Mouse (Mus musculus) hindbrain, embryonic 10.5 days (tissue): ENCODE measurements around the gene Rbm34. TPM values are rescaled to one million over a fixed set of nuclear protein-coding genes. Genes with fewer than 3 reads are reported as not detected.

Experiments
- DNase-seq: peaks from one replicate; pipeline ENCODE4 v3.0.0-alpha.2; 2017; ENCODE audit warnings: low spot score
- H3K27ac ChIP-seq: fragments of 300-500 bp; sonication (generic); 2 replicates; pipeline ENCODE4 v1.5.1; 2016; ENCODE audit warnings: mild to moderate bottlenecking, moderate library complexity
- H3K27me3 ChIP-seq: fragments of 300-500 bp; sonication (generic); 2 replicates; pipeline ENCODE4 v1.6.1; 2016; ENCODE audit warnings: mild to moderate bottlenecking; ENCODE audit not compliant: poor library complexity, insufficient read depth, severe bottlenecking
- H3K36me3 ChIP-seq: fragments of 300-500 bp; sonication (generic); 2 replicates; pipeline ENCODE4 v1.6.1; 2016; ENCODE audit warnings: mild to moderate bottlenecking, moderate library complexity
- H3K4me1 ChIP-seq: fragments of 300-500 bp; sonication (generic); replicated peaks from 2 replicates; pipeline ENCODE4 v1.6.1; 2016; ENCODE audit warnings: mild to moderate bottlenecking
- H3K4me3 ChIP-seq: fragments of 300-500 bp; sonication (generic); 2 replicates; pipeline ENCODE4 v1.5.1; 2016; ENCODE audit warnings: mild to moderate bottlenecking, moderate library complexity
- H3K9me3 ChIP-seq: fragments of 300-500 bp; sonication (generic); 2 replicates; pipeline ENCODE4 v1.6.1; 2016; ENCODE audit warnings: mild to moderate bottlenecking, moderate library complexity
- WGBS: fragments of 180-500 bp; shearing (Covaris S2); methylation state at CpG from one replicate; pipeline ENCODE4 v1.1.7; 2016; 5-methylcytosine and 5-hydroxymethylcytosine counted together
- polyA plus RNA-seq: library from polyadenylated mRNA; unstranded; fragments of >200 nt; fragmentation: Nextera tagmentation; extraction: Ambion mirVana; gene quantifications from 2 replicates; pipeline ENCODE4 v1.2.1, GENCODE M21; 2016

The Rbm34 gene
- polyA plus RNA-seq, 1 experiment from 2014 or later = 22.2 TPM

- Histone ChIP-seq H3K4me1 (peaks cover 24% of the 10 kb centered on the region), H3K27me3 (no peaks in the 10 kb centered on the region), H3K36me3 (peaks cover 47% of the 10 kb centered on the region), H3K4me3 (peak overlapping the region; percentile 87; the same call in 1 of the 2 replicates), H3K27ac (no peak overlapping the region), H3K9me3 (no peaks in the 10 kb centered on the region)
- 87% methylated on average over 7 of the region's 7 CpGs for WGBS
- DNase-seq = no peak
Observed at GRCm38 (mm10) chr8:126946444-126946843, 24.4 kb downstream of the Rbm34 start.

DNA sequence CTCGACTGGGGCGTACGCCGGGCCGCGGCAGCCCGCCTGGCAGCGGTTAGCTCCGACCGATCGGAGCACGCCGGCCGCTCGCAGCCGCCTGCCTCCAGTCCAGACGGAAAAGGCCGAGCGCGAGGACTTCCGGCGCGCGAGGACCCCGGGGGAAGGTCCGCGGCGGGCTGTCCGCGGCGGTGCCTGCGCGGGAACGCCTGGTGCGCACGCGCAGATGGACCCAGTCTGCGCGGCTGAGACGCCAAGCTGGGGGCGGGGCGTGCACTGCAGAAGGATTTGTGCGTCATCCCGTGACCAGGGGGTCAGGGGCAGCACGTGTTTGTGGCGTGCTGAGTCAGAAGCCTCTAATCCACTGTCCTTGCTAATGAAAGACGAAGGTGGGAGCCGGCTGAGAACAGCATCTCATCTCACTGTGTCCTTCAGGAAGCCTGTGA is 25.1 kb downstream of the Rbm34 start, which contains the start of gene Tomm20:
Gene Tomm20, minus strand, starts transcription at position 115 of the 434 bp plus-strand sequence.
- DNase-seq = peak; percentile 96

DNA sequence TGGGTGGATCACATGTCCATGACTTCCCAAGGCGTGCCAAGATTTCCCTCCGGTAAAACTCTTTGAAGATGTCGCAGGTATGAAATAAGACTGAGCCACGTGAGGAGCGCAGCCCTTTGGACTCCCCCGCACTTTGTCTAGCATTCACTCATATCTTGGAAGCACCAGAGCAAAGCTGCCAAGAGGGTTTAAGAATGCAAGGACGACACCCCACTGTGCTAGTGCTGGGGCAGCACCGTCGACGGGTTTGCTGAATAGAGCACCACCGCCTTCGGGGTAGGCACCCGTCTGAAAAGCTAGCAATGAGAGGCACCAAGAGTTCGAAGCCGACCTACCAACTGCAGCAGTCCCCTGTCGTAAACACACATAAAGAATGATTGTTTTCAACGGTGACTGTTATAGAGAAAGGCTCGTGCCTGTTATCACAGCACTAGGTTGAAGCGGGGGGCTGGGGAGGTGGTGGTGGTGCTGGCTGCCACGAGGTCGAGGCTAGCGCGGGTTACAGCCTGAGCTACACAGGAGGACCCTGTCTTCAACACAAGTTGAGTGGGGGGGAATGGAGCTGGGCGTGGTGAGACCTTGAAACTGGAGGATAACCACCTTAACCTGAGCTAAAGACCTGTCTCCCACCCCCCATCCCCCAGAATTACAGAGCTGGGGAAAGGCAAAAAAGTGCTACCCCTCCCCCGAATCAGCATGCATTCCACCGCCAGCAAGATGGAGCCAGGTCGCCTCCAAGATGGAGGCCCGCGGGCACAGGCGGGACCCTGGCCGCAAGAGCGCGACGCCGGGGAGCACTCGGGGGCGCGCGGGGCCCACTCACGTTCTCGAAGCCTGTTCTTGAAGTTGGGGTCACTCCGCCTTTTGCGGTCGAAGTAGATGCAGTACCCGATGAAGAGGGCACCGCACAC is 25.8 kb downstream of the Rbm34 start:
- peak overlapping the region; percentile 95 for H3K27ac ChIP-seq
- peaks cover 37% of the 10 kb centered on the region for H3K36me3 ChIP-seq
- under 1% methylated on average over 46 of the region's 46 CpGs for WGBS
- H3K4me1 ChIP-seq = peaks cover 24% of the 10 kb centered on the region
- peak; percentile 62 for DNase-seq
- H3K9me3 ChIP-seq = no peaks in the 10 kb centered on the region
- H3K4me3 ChIP-seq = peak overlapping the region; percentile 87
- H3K27me3 ChIP-seq = no peaks in the 10 kb centered on the region

More for the DNA sequence above, 25.1 kb downstream of the Rbm34 start, which contains the start of gene Tomm20:
- peak within 1 kb of the TSS; percentile 95 for H3K27ac ChIP-seq
- H3K4me1 ChIP-seq = peaks cover 24% of the 10 kb centered on the region
- no peaks in the 10 kb centered on the region for H3K9me3 ChIP-seq
- H3K27me3 ChIP-seq = no peaks in the 10 kb centered on the region
- WGBS = under 1% methylated on average over 48 of the region's 48 CpGs
- peaks cover 40% of the 10 kb centered on the region for H3K36me3 ChIP-seq
- peak within 1 kb of the TSS; percentile 87 for H3K4me3 ChIP-seq

GRCm38 (mm10) chr8:126943565-126943964 is 27.3 kb downstream of the Rbm34 start:
- H3K9me3 ChIP-seq = no peaks in the 10 kb centered on the region
- H3K27me3 ChIP-seq = no peaks in the 10 kb centered on the region
- H3K4me3 ChIP-seq = peak overlapping the region; percentile 87
- H3K27ac ChIP-seq = no peak overlapping the region
- 92% methylated on average over 7 of the region's 7 CpGs for WGBS
- peaks cover 24% of the 10 kb centered on the region for H3K4me1 ChIP-seq
- no peak for DNase-seq
- H3K36me3 ChIP-seq = peaks cover 37% of the 10 kb centered on the region

- WGBS = 90% methylated on average over 3 of the region's 3 CpGs
- Histone ChIP-seq H3K4me3 (no peak overlapping the region), H3K27me3 (no peaks in the 10 kb centered on the region), H3K36me3 (peaks cover 77% of the 10 kb centered on the region), H3K4me1 (0 out of 2 replicates have a peak, but pooled peaks cover 2% of the 10 kb centered on the region), H3K27ac (no peak overlapping the region), H3K9me3 (no peaks in the 10 kb centered on the region)
- DNase-seq = no peak
Observed at GRCm38 (mm10) chr8:126937337-126937736, 33.5 kb downstream of the Rbm34 start.

DNA sequence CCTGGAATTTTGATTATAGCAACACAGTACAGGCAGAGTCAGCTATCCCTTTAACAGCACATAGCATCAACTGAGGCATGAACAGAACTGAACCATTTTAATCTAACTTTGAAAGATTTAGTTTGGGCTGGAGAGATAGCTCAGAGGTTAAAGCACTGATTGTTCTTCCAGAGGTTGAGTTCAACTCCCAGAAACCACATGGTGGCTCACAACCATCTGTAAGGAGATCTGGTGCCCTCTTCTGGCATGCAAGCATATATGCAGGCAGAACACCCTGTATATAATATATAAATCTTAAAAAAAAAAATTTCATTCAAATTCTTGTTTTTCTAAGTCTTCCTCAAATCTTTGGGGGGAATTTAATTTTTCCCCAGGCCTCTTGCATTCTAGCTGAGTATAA is 34.9 kb downstream of the Rbm34 start:
- Histone ChIP-seq H3K27me3 (no peaks in the 10 kb centered on the region), H3K4me3 (no peak overlapping the region), H3K27ac (no peak overlapping the region), H3K36me3 (peaks cover 91% of the 10 kb centered on the region), H3K4me1 (no peaks in the 10 kb centered on the region), H3K9me3 (no peaks in the 10 kb centered on the region)
- no peak for DNase-seq

DNA sequence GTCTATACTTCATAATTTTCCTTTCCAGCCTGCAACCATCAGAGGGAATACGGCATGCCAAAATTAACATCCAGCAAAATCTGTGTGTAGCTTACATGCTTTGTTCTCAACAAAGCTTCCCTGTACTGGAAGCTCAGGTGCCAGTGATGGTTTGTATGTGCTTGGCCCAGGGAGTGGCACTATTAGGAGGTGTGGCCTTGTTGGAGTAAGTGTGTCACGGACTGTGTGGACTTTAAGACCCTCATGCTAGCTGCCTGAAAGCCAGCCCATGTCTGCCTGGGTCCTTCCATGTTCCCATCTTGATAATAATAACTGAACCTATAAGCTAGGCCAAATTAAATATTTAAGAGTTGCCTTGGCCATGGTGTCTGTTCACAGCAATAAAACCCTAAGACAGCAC is 35.5 kb downstream of the Rbm34 start:
- WGBS = over 99% methylated on average over 2 of the region's 2 CpGs
- H3K27me3 ChIP-seq = no peaks in the 10 kb centered on the region
- DNase-seq = no peak
- H3K27ac ChIP-seq = no peak overlapping the region
- H3K9me3 ChIP-seq = no peaks in the 10 kb centered on the region
- H3K36me3 ChIP-seq = peaks cover 94% of the 10 kb centered on the region
- no peaks in the 10 kb centered on the region for H3K4me1 ChIP-seq
- H3K4me3 ChIP-seq = no peak overlapping the region

DNA sequence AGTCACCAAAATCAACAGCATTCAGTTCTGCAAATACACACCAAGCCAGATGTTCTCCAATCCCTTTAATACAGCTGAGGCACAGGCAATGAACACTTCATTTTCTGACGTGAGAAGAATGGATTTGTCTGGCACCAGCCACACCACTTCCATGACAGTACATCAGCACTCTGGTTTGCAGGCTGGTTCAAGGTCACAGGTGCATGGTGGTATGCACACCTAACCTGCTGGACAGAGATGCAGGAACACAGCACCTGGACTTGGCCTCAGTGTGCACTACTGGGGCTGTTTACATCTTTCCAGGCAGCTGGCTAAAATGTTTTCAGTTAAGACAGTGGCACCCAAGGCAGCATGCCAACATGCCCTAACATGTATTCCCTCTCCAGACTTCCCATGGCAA is 38.2 kb downstream of the Rbm34 start:
- Histone ChIP-seq H3K4me1 (no peaks in the 10 kb centered on the region), H3K36me3 (peaks cover 92% of the 10 kb centered on the region), H3K9me3 (no peaks in the 10 kb centered on the region), H3K27ac (no peak overlapping the region), H3K27me3 (no peaks in the 10 kb centered on the region), H3K4me3 (no peak overlapping the region)
- DNase-seq = no peak
- 90% methylated on average over 1 of the region's 1 CpGs for WGBS

DNA sequence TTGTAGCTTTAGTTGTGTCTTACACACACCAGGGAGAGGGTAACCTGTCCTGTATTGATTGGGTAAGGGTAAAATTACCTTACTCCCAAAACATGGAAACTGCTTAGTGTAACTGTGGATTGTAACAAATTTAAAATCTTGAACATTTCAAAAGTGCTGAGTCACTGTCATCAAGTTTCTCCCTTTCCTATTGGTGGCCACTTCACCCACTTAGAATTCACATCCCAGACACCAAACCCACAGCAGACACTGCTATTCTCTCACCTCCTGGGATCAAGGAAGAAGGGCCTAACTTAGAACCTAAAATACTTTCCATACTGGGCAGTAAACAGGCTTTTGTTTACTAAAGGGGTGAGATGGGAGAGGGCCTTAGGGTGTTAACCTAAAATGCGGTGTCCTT is 38.6 kb downstream of the Rbm34 start:
- no peaks in the 10 kb centered on the region for H3K4me1 ChIP-seq
- WGBS = 94% methylated on average over 1 of the region's 1 CpGs
- H3K27me3 ChIP-seq = no peaks in the 10 kb centered on the region
- no peak for DNase-seq
- H3K27ac ChIP-seq = no peak overlapping the region
- peaks cover 90% of the 10 kb centered on the region for H3K36me3 ChIP-seq
- H3K4me3 ChIP-seq = no peak overlapping the region
- no peaks in the 10 kb centered on the region for H3K9me3 ChIP-seq

GRCm38 (mm10) chr8:126931720-126932119 is 39.2 kb downstream of the Rbm34 start:
- Histone ChIP-seq H3K4me3 (no peak overlapping the region), H3K9me3 (no peaks in the 10 kb centered on the region), H3K4me1 (no peaks in the 10 kb centered on the region), H3K27me3 (no peaks in the 10 kb centered on the region), H3K36me3 (peaks cover 85% of the 10 kb centered on the region), H3K27ac (no peak overlapping the region)
- 46% methylated on average over 2 of the region's 2 CpGs for whole genome bisulfite sequencing
- DNase-seq = no peak

- Histone ChIP-seq H3K27ac (no peak overlapping the region), H3K27me3 (no peaks in the 10 kb centered on the region), H3K9me3 (no peaks in the 10 kb centered on the region), H3K36me3 (peaks cover 69% of the 10 kb centered on the region), H3K4me3 (no peak overlapping the region), H3K4me1 (no peaks in the 10 kb centered on the region)
- WGBS = 74% methylated on average over 3 of the region's 3 CpGs
- DNase-seq = peak; percentile 62
Observed at GRCm38 (mm10) chr8:126929607-126930161, 41.2 kb downstream of the Rbm34 start.

DNA sequence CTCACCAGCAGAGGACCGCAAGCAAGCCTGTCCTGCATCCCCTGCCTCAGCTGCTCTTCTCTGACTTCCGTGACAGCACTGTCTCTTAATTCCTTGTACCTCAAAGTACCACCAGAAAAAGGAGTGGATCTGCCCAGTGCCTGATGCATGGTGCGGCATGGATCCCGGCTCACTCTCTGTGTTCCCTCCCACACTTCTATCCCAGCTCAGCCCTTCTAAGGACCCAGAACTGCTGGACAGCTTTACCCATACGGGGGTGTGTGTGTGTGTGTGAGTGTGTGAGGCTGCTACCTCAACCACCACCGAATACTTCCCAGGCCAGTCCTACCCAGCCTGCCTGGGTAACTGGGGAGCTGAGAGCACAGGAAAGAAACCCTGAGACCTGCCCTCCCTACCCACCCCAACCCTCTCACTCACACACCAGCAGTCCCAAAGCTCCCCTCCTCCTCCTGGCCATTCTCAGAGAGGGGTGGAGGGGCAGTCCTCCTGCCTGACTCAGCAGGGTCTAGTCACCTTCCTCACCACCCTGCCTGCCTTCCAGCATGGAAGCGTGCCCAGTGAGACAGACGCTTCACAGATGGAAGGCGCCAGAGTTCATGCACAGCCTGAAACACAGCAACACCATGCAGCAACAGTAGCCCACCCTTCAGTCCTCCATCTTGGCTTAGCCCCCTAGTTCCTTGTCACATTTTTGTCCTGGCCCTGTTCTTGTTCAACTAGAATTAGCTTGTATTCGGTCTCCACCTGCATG is 41.9 kb downstream of the Rbm34 start:
- no peak for DNase-seq
- no peak overlapping the region for H3K4me3 ChIP-seq
- H3K27me3 ChIP-seq = no peaks in the 10 kb centered on the region
- H3K4me1 ChIP-seq = no peaks in the 10 kb centered on the region
- H3K9me3 ChIP-seq = no peaks in the 10 kb centered on the region
- no peak overlapping the region for H3K27ac ChIP-seq
- 91% methylated on average over 10 of the region's 10 CpGs for WGBS
- peaks cover 65% of the 10 kb centered on the region for H3K36me3 ChIP-seq

DNA sequence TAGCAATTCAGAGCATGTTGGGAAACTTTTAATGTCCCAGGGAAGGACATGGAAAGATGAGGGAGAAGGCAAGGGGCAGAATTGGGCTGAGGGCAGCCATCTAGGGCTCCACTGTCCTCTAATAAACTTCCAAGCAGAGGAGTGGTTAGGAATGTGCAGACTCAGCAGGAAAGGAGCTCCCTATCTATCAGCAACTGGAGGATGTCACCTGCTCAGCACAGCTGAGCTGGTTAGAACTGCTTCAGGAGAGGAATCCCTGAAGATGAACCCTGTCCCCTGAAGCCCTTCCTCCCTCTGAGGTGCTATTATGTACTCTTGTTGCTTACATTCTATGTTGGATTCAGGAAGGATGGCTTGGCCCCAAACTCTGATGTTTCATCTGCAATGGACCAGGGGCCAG is 42.8 kb downstream of the Rbm34 start:
- Histone ChIP-seq H3K4me3 (no peak overlapping the region), H3K9me3 (no peaks in the 10 kb centered on the region), H3K27ac (no peak overlapping the region), H3K27me3 (no peaks in the 10 kb centered on the region), H3K4me1 (no peaks in the 10 kb centered on the region), H3K36me3 (peaks cover 62% of the 10 kb centered on the region)
- DNase-seq = no peak
